Mouse (Mus musculus) retina, postnatal 1 day (tissue): ENCODE measurements around the gene Rfx8.
A peak's percentile ranks its signal among the peaks of the same experiment; 100 is the strongest.

ENCODE experiments used
- DNase-seq: peaks from one replicate; pipeline ENCODE4 v3.0.0-alpha.2; 2012

The Rfx8 gene

GRCm38 (mm10) chr1:39644333-39644732, 76.5 kb downstream of the Rfx8 start:
- DNase-seq: no peak

GRCm38 (mm10) chr1:39641667-39642066, 79.1 kb downstream of the Rfx8 start:
- DNase-seq: no peak

DNA sequence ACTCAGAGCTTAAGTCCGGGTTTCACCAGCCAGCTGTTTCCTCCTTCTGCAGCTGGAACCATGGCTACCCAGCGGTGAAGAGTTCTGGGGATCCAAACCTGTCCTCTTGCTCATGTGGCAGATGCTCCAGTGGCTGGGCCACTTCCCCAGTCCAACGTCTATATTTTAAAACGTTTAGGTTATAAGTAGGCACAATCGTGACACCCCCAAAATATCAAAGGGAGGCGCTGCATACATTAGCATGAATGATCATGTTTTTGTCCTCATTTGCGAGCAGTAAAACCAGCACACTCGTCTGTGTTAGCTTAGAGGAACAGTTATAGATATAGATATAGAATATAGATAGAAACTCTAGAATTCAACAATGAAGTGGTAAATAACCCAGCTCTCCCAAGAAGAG, 83.7 kb downstream of the Rfx8 start:
- no peak for DNase-seq

- peak; percentile 52 for DNase-seq
Measured at GRCm38 (mm10) chr1:39636660-39637059, 84.1 kb downstream of the Rfx8 start.

DNA sequence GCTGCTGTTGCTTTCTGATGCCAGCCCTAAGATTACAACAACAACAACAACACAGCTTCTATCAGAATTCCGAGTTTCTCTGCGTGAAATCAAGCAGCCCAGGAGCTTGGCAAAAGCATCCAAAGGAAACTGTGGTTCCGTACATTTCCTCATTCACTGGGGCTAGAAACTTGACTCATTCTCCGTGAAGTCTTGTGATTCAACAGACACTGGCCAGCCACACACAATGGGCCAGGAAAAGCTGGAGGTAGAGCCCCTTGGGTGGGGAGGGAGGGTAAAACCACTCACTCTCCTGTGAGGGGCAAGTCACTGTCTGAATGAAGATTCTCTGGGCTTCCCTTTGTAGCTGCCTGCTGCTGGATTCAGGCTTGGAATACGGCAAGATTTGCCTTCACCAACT, 84.6 kb downstream of the Rfx8 start:
- DNase-seq: no peak

DNA sequence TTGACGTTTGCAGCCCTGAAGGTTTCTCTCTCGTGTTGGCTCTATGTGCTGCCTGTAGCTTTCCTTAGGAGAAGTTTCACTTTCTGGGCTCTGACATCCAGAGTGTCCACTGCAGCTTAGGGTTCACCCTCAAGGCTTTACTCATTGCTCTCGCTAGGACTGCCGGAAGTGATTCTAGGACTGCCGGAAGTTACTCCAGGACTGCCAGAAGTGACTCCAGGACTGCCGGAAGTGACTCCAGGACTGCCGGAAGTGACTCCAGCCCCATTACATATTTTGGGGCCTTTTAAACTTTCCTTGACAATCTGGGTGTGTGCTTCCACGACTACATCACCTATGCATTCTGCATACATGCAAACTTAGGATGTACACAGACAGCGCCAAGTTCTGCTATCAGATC, 92.2 kb downstream of the Rfx8 start:
- DNase-seq: no peak

GRCm38 (mm10) chr1:39625491-39625890, 95.3 kb downstream of the Rfx8 start:
- DNase-seq: no peak

DNA sequence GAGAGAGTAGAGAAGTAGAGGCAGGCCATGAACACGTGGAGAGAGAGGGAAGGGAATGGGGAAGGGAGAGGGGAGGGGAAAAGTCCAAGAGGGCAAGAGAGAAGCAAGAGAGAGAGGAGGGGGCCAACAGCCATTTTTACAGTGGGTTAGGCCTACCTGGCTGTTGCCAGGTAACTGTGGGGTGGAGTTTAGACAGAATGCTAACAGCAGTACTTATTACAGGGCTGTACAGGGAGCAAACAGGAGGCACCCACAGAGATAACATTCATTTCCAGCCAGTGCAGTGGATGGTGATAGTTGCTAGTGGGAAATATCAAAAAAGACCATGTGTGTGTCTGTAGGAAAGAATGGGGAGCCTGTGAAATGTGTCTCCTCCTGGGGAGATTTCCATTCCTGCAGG, 97.1 kb downstream of the Rfx8 start:
- no peak for DNase-seq

- no peak for DNase-seq
Measured at GRCm38 (mm10) chr1:39623106-39623505, 97.7 kb downstream of the Rfx8 start.

DNA sequence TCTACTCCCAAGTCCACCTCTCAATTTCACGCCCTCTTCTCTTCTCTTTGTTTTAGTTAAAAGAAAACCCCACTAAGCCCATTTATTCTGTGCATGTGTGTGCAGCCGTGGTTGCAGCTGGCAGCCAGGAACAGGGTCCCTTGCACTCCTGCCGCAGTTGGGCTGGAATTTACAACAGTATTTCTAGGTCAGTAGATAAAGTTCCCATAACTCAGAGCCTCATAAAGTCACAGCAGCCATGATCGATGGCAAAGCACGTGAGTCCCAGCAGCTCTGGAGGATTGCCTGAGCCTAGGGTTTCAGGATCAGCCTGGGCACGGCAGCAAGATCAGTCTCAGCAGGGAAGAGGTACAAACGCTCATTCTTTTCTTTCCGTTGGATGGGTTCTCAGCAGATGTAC, 102.3 kb downstream of the Rfx8 start:
- no peak for DNase-seq

GRCm38 (mm10) chr1:39615526-39615925, 105.3 kb downstream of the Rfx8 start:
- DNase-seq: no peak
